Mouse (Mus musculus) hindbrain, embryonic 14.5 days (tissue): ENCODE data around the gene Actbl2. TPM values are rescaled to one million over a fixed set of nuclear protein-coding genes. Genes with fewer than 3 reads are reported as not detected.

Experiments
- ATAC-seq: fragments of 200-750 bp; cut with Nextera tagmentation; 2 replicates; pipeline ENCODE4 v1.8.0; 2017; ENCODE audit warnings: moderate number of reproducible peaks, mild to moderate bottlenecking, moderate TSS enrichment, moderate library complexity; ENCODE audit not compliant: low FRiP score
- DNase-seq: peaks from one replicate; pipeline ENCODE4 v3.0.0-alpha.2; 2015; ENCODE audit warnings: low spot score
- H3K27ac ChIP-seq: fragments of 300-500 bp; sonication (generic); 2 replicates; pipeline ENCODE4 v1.5.1; 2014; ENCODE audit warnings: mild to moderate bottlenecking, moderate library complexity
- H3K27me3 ChIP-seq: fragments of 300-500 bp; sonication (generic); 2 replicates; pipeline ENCODE4 v1.6.1; 2014; ENCODE audit warnings: mild to moderate bottlenecking, low read length, mixed read lengths; ENCODE audit not compliant: control insufficient read depth, insufficient read depth
- H3K36me3 ChIP-seq: fragments of 300-500 bp; sonication (generic); replicated peaks from 2 replicates; pipeline ENCODE4 v1.6.1; 2014; ENCODE audit not compliant: control insufficient read depth, insufficient read depth
- H3K4me1 ChIP-seq: fragments of 300-500 bp; sonication (generic); replicated peaks from 2 replicates; pipeline ENCODE4 v1.6.1; 2014; ENCODE audit warnings: antibody characterized with exemption, low read length, mixed read lengths; ENCODE audit not compliant: control insufficient read depth, insufficient read depth
- H3K4me2 ChIP-seq: fragments of 300-500 bp; sonication (generic); replicated peaks from 2 replicates; pipeline ENCODE4 v1.6.1; 2014; ENCODE audit warnings: mild to moderate bottlenecking, moderate library complexity
- H3K4me3 ChIP-seq: fragments of 300-500 bp; sonication (generic); replicated peaks from 2 replicates; pipeline ENCODE4 v1.5.1; 2014; ENCODE audit warnings: mild to moderate bottlenecking, low read length
- H3K9ac ChIP-seq: fragments of 300-500 bp; sonication (generic); 2 replicates; pipeline ENCODE4 v1.6.1; 2014
- H3K9me3 ChIP-seq: fragments of 300-500 bp; sonication (generic); 2 replicates; pipeline ENCODE4 v1.6.1; 2016; ENCODE audit warnings: low read length; ENCODE audit not compliant: control insufficient read depth
- WGBS: fragments of 180-500 bp; shearing (Covaris S2); extraction: QIAGEN DNeasy Blood & Tissue Kit; methylation state at CpG from one replicate; pipeline ENCODE4 v1.1.7; 2014; 5-methylcytosine and 5-hydroxymethylcytosine counted together
- polyA plus RNA-seq: library from polyadenylated mRNA; unstranded; fragments of >200 nt; fragmentation: Nextera tagmentation; extraction: Ambion mirVana; gene quantifications from 2 replicates; pipeline ENCODE4 v1.2.1, GENCODE M21; 2014

Gene Actbl2
- polyA plus RNA-seq, 1 experiment from 2014 or later: 0.07 TPM

DNA sequence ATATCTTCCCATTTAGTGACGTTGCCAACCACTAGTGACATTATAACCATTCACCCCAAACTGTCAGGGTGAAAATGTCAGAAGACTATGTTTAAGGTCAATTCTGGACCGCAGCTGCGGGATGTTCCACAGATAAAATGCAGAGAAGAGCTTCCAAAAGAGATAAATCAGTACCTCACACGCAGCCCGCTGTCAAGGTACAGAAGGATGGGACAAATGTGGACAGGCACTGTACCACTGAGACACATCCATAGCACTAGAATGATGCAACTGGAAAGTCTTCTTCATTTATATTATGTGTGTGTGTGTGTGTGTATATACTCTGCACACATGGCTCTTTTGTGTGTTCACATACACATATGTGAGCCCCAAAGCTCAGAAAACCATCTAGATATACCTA lies 49.9 kb downstream of the Actbl2 start:
- DNase-seq (no peak), ATAC-seq (no peak)
- H3K4me2 ChIP-seq: no peak overlapping the region
- no peaks in the 10 kb centered on the region for H3K27me3 ChIP-seq
- H3K9ac ChIP-seq: no peak overlapping the region
- no peak overlapping the region for H3K27ac ChIP-seq
- H3K4me3 ChIP-seq: no peak overlapping the region
- 0 out of 2 replicates have a peak, but pooled peaks cover 1% of the 10 kb centered on the region for H3K4me1 ChIP-seq
- no peaks in the 10 kb centered on the region for H3K9me3 ChIP-seq
- WGBS: 97% methylated on average over 5 of the region's 5 CpGs
- no peaks in the 10 kb centered on the region for H3K36me3 ChIP-seq

Other genes starting within 250 kb of the Actbl2 start
- gene Gpbp1, start 235.1 kb downstream of the Actbl2 start, polyA plus RNA-seq: 99.1 and 99.5 TPM in 2 replicates